Mouse (Mus musculus) kidney, embryonic 15.5 days (tissue): Measurements from ENCODE around the gene Prcd. TPM values are rescaled to one million over a fixed set of nuclear protein-coding genes. Genes with fewer than 3 reads are reported as not detected.
"Not testable (repeated sequence)": the region's sequence is repeated elsewhere in the genome, so short reads cannot be mapped to it uniquely, and the experiment has no call there.

ENCODE experiments used
- ATAC-seq: fragments of 200-750 bp; cut with Nextera tagmentation; replicated peaks from 2 replicates; pipeline ENCODE4 v1.8.0; 2017; ENCODE audit warnings: moderate TSS enrichment; ENCODE audit not compliant: low FRiP score
- H3K27ac ChIP-seq: fragments of 300-500 bp; sonication (generic); 2 replicates; pipeline ENCODE4 v1.5.1; 2015; ENCODE audit warnings: mild to moderate bottlenecking, inconsistent platforms
- H3K27me3 ChIP-seq: fragments of 300-500 bp; sonication (generic); 2 replicates; pipeline ENCODE4 v1.6.1; 2015; ENCODE audit warnings: inconsistent platforms
- H3K36me3 ChIP-seq: fragments of 300-500 bp; sonication (generic); 2 replicates; pipeline ENCODE4 v1.6.1; 2015; ENCODE audit warnings: inconsistent platforms
- H3K4me1 ChIP-seq: fragments of 300-500 bp; sonication (generic); 2 replicates; pipeline ENCODE4 v1.6.1; 2015; ENCODE audit warnings: inconsistent platforms
- H3K4me2 ChIP-seq: fragments of 300-500 bp; sonication (generic); 2 replicates; pipeline ENCODE4 v1.6.1; 2015; ENCODE audit warnings: moderate library complexity, mild to moderate bottlenecking, inconsistent platforms
- H3K4me3 ChIP-seq: fragments of 300-500 bp; sonication (generic); replicated peaks from 2 replicates; pipeline ENCODE4 v1.5.1; 2015; ENCODE audit warnings: mild to moderate bottlenecking, inconsistent platforms
- H3K9ac ChIP-seq: fragments of 300-500 bp; sonication (generic); 2 replicates; pipeline ENCODE4 v1.6.1; 2015; ENCODE audit warnings: mild to moderate bottlenecking, inconsistent platforms
- H3K9me3 ChIP-seq: fragments of 300-500 bp; sonication (generic); replicated peaks from 2 replicates; pipeline ENCODE4 v1.6.1; 2016; ENCODE audit warnings: inconsistent platforms
- WGBS: fragments of 180-500 bp; shearing (Covaris S2); methylation state at CpG from one replicate; pipeline ENCODE4 v1.1.7; 2015; ENCODE audit warnings: mixed read lengths; 5-methylcytosine and 5-hydroxymethylcytosine counted together
- polyA plus RNA-seq: library from polyadenylated mRNA; unstranded; fragments of >200 nt; fragmentation: Nextera tagmentation; extraction: Ambion mirVana; gene quantifications from 2 replicates; pipeline ENCODE4 v1.2.1, GENCODE M21; 2015

Gene Prcd
- polyA plus RNA-seq, 1 experiment from 2014 or later: 1.6 TPM

- ATAC-seq, H3K9me3 ChIP-seq, H3K27me3 ChIP-seq, H3K4me3 ChIP-seq, H3K4me2 ChIP-seq, H3K9ac ChIP-seq: not testable (repeated sequence)
- Histone ChIP-seq H3K27ac (peak overlapping the region; percentile 64; the same call in 1 of the 2 replicates), H3K36me3 (peaks cover 73% of the 10 kb centered on the region), H3K4me1 (peaks cover 43% of the 10 kb centered on the region)
- WGBS: 74% methylated on average over 6 of the region's 6 CpGs
These were observed 22.1 kb downstream of the Prcd start for GRCm38 (mm10) chr11:116675429-116675828.

- Histone ChIP-seq H3K9ac (no peak overlapping the region), H3K4me1 (peaks cover 41% of the 10 kb centered on the region), H3K9me3 (no peaks in the 10 kb centered on the region), H3K4me2 (no peak overlapping the region), H3K27me3 (no peaks in the 10 kb centered on the region), H3K36me3 (peaks cover 81% of the 10 kb centered on the region), H3K27ac (0 out of 2 replicates have a peak overlapping the region, but pooled peaks have one; percentile 64), H3K4me3 (no peak overlapping the region)
- no peak for ATAC-seq
- 89% methylated on average over 14 of the region's 14 CpGs for WGBS
These were observed 23.0 kb downstream of the Prcd start for GRCm38 (mm10) chr11:116676175-116676976.

- H3K36me3 ChIP-seq: peaks cover 78% of the 10 kb centered on the region
- H3K9me3 ChIP-seq: no peaks in the 10 kb centered on the region
- whole genome bisulfite sequencing: 80% methylated on average over 8 of the region's 8 CpGs
- no peak overlapping the region for H3K27ac ChIP-seq
- H3K27me3 ChIP-seq: no peaks in the 10 kb centered on the region
- H3K4me2 ChIP-seq: no peak overlapping the region
- H3K4me1 ChIP-seq: peaks cover 49% of the 10 kb centered on the region
- no peak overlapping the region for H3K4me3 ChIP-seq
- no peak overlapping the region for H3K9ac ChIP-seq
- no peak for ATAC-seq
These were observed 24.5 kb downstream of the Prcd start for GRCm38 (mm10) chr11:116677711-116678441.

GRCm38 (mm10) chr11:116679148-116679547, 25.8 kb downstream of the Prcd start:
- 92% methylated on average over 6 of the region's 6 CpGs for WGBS
- Histone ChIP-seq H3K4me3 (no peak overlapping the region), H3K36me3 (peaks cover 70% of the 10 kb centered on the region), H3K27me3 (no peaks in the 10 kb centered on the region), H3K4me2 (no peak overlapping the region), H3K9ac (no peak overlapping the region), H3K4me1 (peaks cover 45% of the 10 kb centered on the region), H3K9me3 (no peaks in the 10 kb centered on the region), H3K27ac (no peak overlapping the region)
- no peak for ATAC-seq

GRCm38 (mm10) chr11:116680321-116681091, 27.2 kb downstream of the Prcd start:
- 76% methylated on average over 24 of the region's 24 CpGs for WGBS

GRCm38 (mm10) chr11:116681147-116681546, 27.8 kb downstream of the Prcd start:
- ATAC-seq: no peak
- 83% methylated on average over 4 of the region's 4 CpGs for WGBS
- Histone ChIP-seq H3K9ac (no peak overlapping the region), H3K27me3 (no peaks in the 10 kb centered on the region), H3K36me3 (peaks cover 70% of the 10 kb centered on the region), H3K27ac (no peak overlapping the region), H3K4me1 (peaks cover 32% of the 10 kb centered on the region), H3K4me2 (no peak overlapping the region), H3K9me3 (no peaks in the 10 kb centered on the region), H3K4me3 (no peak overlapping the region)

More at GRCm38 (mm10) chr11:116680321-116681091, 27.2 kb downstream of the Prcd start:
- ATAC-seq: no peak
- Histone ChIP-seq H3K9ac (no peak overlapping the region), H3K4me3 (no peak overlapping the region), H3K27me3 (no peaks in the 10 kb centered on the region), H3K4me2 (no peak overlapping the region), H3K9me3 (no peaks in the 10 kb centered on the region), H3K36me3 (peaks cover 70% of the 10 kb centered on the region), H3K27ac (no peak overlapping the region), H3K4me1 (peaks cover 32% of the 10 kb centered on the region)

GRCm38 (mm10) chr11:116682501-116683144, 29.3 kb downstream of the Prcd start:
- ATAC-seq: peak; percentile 67
- no peak overlapping the region for H3K4me3 ChIP-seq
- 37% methylated on average over 14 of the region's 14 CpGs for WGBS
- H3K4me2 ChIP-seq: no peak overlapping the region
- H3K27me3 ChIP-seq: no peaks in the 10 kb centered on the region
- H3K27ac ChIP-seq: peak overlapping the region; percentile 52
- no peak overlapping the region for H3K9ac ChIP-seq
- no peaks in the 10 kb centered on the region for H3K9me3 ChIP-seq
- peaks cover 29% of the 10 kb centered on the region for H3K4me1 ChIP-seq
- H3K36me3 ChIP-seq: peaks cover 55% of the 10 kb centered on the region

- no peak for ATAC-seq
- Histone ChIP-seq H3K9ac (no peak overlapping the region), H3K27me3 (no peaks in the 10 kb centered on the region), H3K27ac (no peak overlapping the region), H3K9me3 (no peaks in the 10 kb centered on the region), H3K4me2 (no peak overlapping the region), H3K36me3 (peaks cover 44% of the 10 kb centered on the region), H3K4me3 (no peak overlapping the region), H3K4me1 (peaks cover 29% of the 10 kb centered on the region)
- WGBS: 77% methylated on average over 4 of the region's 4 CpGs
These were observed 30.4 kb downstream of the Prcd start for GRCm38 (mm10) chr11:116683777-116684176.

- H3K36me3 ChIP-seq: peaks cover 30% of the 10 kb centered on the region
- H3K4me2 ChIP-seq: no peak overlapping the region
- no peaks in the 10 kb centered on the region for H3K9me3 ChIP-seq
- no peak overlapping the region for H3K4me3 ChIP-seq
- no peaks in the 10 kb centered on the region for H3K27me3 ChIP-seq
- ATAC-seq: no peak
- H3K4me1 ChIP-seq: peaks cover 29% of the 10 kb centered on the region
- H3K27ac ChIP-seq: no peak overlapping the region
- no peak overlapping the region; the same call in 1 of the 2 replicates for H3K9ac ChIP-seq
- 59% methylated on average over 9 of the region's 9 CpGs for WGBS
These were observed 32.4 kb downstream of the Prcd start for GRCm38 (mm10) chr11:116685729-116686128.

GRCm38 (mm10) chr11:116687897-116688296, 34.6 kb downstream of the Prcd start:
- Histone ChIP-seq H3K9ac (no peak overlapping the region), H3K36me3 (peaks cover 24% of the 10 kb centered on the region), H3K4me2 (no peak overlapping the region), H3K9me3 (no peaks in the 10 kb centered on the region), H3K27ac (no peak overlapping the region), H3K4me1 (peaks cover 9% of the 10 kb centered on the region), H3K4me3 (no peak overlapping the region), H3K27me3 (no peaks in the 10 kb centered on the region)
- no peak for ATAC-seq
- WGBS: 52% methylated on average over 8 of the region's 8 CpGs

GRCm38 (mm10) chr11:116689622-116690021, 36.3 kb downstream of the Prcd start:
- 94% methylated on average over 10 of the region's 10 CpGs for WGBS
- ATAC-seq: no peak
- no peak overlapping the region for H3K4me2 ChIP-seq
- peaks cover 13% of the 10 kb centered on the region for H3K27me3 ChIP-seq
- no peak overlapping the region for H3K4me3 ChIP-seq
- peaks cover 15% of the 10 kb centered on the region for H3K36me3 ChIP-seq
- H3K9me3 ChIP-seq: no peaks in the 10 kb centered on the region
- no peak overlapping the region for H3K9ac ChIP-seq
- H3K4me1 ChIP-seq: peaks cover 11% of the 10 kb centered on the region
- H3K27ac ChIP-seq: no peak overlapping the region
